Mouse (Mus musculus) layer of hippocampus, postnatal 36 days (tissue): ENCODE measurements around the gene Ndufab1. TPM values are rescaled to one million over a fixed set of nuclear protein-coding genes. Genes with fewer than 3 reads are reported as not detected.
"Not testable (repeated sequence)": the region's sequence is repeated elsewhere in the genome, so short reads cannot be mapped to it uniquely, and the experiment has no call there.

Experiments used
- DNase-seq, 2 experiments: peaks; one replicate each; pipeline ENCODE4 v3.0.0; 2022
- total RNA-seq, 2 experiments: library from RNA; stranded (reverse); gene quantifications; 2 replicates each; pipeline ENCODE4 v1.2.3; 2021

Ndufab1 gene
- total RNA-seq = 100 to 1,000 TPM; 290 to 336 TPM

DNA sequence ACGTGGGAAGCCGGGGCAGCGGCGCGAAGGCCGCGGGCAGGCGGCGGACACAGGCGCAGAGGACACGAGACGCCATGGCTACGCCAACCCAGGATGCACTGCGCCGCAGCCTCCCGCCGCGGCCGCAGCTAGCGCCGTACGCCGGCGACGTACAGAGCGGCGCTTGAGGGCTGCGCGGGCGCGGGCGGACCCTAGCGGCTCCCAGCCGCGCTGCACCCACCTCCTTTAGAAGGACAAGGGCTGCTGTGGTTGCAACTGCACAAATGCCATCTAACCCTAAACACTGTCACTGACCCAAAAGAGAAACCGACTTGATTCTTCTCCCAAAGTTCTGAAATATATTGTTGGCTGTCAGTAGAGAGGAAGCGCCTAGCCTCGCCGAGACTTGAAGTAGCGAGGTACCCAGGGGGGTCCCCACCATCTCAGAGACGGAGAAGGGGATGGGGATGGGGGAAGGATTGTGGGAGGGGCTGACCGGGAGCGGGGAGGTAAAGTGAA is at the start of gene Ndufab1:
Gene Ndufab1 (minus strand): TSS at position 140 of the 498 bp plus-strand sequence.
- DNase-seq = peak; percentile 84 to 85

DNA sequence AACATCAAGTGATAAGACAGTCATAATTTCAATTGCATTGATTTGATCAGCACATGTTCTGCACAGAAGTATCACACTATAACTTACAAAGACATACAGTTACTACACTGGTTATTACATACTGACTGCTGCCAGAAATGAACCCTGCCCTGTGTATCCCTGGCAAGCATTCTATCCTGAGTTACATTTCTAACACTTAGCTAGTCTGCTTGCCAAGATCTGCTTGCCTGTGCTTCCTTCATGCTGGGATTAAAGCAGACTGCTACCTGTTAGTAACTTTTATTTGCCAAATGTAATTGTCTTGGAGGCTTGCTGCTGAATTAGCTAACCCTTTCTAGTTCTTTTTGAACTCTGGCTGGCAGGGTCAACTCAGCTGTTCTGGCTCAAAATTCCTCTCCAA is 39.3 kb upstream of the Ndufab1 start:
- no peak for DNase-seq

DNA sequence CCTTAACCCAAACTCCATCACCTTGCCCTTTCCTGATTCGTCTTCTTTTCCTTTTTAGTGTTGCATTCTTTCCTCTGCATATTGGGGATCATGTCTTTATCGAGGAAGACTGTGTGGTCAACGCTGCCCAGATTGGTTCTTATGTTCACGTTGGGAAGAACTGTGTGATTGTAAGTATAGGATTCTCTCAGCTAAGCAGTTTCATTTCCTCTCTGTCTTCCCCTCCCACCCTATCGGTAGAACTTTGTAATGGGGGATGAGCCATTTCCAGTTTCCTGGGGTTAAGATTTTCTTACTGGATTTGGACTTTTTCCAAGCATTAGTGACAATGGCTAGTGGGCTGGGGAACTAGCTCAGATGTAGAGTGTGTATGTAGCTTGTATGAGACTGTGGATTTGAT is 36.5 kb upstream of the Ndufab1 start:
- no peak for DNase-seq

DNA sequence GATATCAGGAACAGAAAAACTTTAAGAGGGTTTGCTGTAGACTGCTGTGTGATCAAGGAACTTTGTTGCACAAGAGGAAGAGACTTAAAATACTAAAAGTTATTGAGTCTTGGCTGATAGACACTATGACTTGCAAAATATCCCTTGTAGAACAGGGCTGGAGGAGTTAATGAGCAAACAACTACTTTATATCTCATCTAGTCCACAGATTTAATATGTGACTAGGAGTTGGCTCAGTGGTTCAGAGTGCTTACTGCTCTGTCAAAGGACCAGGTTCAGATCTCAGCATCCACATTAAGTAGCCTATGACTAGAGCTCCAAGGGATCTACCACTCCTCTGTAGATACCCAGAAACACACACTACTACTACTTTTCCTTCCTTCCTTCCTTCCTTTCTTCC is 35.4 kb upstream of the Ndufab1 start:
- DNase-seq = no peak

DNA sequence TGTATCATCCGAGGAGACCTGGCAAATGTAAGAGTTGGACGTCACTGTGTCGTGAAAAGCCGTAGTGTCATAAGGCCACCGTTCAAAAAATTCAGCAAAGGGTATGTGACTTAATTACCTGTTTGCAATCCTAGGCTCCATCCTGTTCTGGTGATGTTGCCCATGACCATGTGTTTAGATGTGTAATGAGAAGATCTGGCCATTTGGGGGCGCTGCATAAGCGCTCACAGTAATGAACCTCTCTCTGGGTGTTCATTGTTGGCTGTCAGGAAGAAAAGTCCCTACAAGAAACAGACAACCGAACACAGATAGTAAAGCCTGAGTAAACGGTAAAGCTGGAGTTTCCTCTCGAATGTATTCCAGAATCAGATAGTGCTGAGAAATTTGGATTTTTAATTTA is 33.4 kb upstream of the Ndufab1 start:
- DNase-seq = no peak

DNA sequence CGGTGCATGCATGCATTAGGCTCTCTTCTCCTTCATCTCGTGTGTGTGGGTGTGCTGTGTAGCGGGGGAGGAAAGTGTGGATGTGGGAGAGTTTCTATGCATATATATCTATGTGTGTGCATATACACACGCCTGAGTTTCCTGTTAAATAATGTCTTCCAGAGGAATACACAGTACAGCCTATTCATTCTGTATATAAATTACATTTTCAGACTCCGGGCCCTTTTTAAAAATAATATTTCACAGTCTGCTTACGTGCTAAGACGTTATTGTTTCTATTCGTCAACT is 31.6 kb upstream of the Ndufab1 start:
- no peak for DNase-seq

DNA sequence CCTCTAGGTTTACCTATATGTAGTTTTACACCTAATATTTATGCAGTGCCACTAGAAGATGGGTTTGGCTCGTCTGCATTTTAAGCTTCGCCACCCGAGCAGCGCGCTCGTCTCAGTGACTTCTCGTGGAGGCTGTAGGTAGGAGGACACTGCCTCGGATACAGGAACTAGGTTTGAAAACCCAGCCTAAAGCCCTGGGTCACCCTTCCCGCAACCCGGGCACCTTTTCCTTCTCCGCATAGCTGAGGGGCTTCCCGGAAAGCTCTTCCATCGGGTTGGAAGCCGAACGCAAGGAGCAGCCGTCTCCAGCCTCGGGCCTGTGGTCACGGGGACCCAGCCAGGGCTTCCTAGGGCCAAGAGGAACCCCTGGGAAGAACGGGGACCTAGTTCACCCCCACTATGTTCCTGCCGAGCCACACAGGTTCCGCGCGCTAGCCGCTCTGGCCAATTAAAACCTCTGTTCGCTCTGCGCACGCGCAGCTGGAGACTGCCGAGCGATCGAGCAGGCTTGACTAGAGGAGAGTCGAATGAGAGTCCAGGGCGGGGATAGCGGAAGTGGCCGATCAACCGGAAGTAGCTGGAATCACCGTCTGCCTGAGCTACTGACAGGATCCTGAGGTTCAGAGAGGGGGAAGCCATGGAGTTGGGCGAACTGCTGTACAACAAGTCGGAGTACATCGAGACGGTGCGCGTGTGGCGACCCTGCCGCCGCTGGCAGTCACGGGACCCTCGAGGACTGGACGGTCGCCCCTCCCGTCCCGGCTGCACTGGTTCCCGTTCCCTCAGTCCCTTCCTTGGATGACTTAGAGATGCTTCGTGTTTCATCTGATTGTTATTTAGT is 31.0 kb upstream of the Ndufab1 start, which contains the start of the genes Palb2 and Dctn5:
Gene Palb2 (minus strand): TSS at position 489 of the 841 bp plus-strand sequence.
Gene Dctn5 (plus strand): TSS at position 545 of the 841 bp plus-strand sequence.
- DNase-seq = peak; percentile 98 to 99

DNA sequence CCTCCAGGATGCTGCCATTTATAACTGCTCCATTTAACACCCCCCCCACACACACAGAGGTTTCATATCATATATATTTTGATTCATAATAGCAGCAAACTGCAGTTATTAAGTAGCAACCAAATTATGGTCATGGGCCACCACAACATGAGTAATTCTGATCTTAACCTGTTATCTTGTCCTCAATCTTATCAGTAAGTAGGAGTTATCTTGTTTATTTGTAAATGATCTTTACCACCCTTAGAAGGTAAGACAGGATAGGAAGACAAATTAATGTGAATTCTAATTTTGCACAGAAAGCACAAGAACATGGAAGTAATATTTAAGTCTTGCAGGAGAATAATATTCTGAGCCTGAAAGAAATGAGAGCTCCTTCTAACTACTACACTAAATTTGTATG is 30.1 kb upstream of the Ndufab1 start:
- DNase-seq = no peak

DNA sequence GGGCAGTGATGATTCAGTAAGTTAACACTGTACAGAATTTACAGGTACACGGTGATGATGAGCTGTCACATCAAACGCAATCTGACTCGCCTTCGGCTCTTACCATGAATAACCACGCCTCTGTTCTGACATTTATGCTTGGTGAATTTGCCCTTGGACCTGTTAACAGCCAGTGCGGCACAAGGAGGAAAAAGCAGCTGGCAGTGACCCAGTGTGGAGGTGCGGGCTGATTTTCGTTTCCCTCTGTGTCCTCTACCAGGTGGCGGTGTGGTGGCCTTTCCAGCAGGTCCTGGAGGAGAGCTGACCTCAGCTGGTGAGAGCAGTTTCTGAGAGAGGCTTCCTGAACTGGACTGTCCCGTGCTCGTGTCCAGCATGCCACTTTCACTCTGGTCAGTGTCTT is 25.3 kb upstream of the Ndufab1 start:
- DNase-seq = no peak

DNA sequence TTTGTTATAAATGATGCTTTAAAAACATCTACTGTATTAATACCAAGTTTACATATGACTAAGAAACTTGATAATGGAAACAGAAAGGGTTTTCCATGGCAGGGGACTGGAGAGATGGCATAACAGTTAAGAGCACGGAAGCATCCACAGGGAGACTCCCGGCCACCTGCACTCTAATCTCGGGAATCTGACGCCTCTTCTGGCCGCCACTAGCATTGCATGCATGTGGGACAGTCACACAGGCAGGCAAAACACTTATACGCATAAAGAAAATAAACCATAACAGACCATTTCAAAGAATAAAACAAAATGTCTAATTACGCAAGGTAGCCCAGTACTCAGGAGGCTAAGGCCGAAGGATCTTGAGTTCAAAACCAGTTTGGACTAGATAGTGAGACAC is 23.9 kb upstream of the Ndufab1 start:
- no peak for DNase-seq

DNA sequence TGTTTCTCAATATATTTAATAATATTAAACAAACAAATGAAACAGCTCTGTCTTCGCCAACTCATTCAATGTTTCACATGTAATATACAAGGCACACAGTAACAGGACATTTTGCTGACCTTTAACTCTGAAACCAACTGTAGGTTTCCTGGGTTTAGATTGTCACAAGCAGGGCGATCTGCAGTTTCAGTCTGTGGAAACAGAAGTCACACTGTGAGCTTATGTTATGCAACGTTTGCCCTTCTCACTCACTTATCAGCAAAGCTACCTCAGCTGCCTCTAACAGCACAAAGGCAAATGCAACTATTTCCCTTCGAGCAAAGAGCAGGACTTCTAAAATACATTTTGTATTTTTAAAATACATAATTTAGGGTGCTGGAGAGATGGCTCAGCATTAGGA is 21.8 kb upstream of the Ndufab1 start:
- DNase-seq = no peak

DNA sequence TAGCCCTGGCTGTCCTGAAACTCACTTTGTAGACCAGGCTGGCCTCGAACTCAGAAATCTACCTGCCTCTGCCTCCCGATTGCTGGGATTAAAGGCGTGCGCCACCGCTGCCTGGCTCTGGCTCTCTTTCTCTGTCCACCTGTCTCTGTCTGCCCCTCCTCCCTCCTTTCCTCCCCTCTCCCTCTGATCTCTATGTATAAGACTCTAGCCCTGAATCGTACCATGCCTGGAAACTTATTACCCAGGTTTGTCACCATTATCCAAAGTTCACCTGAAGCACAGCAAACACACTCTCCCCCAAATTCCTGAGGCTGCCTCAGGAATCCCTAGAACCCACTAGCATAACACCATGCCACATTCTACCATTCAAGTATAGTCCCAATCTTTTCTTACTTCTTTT is 6.5 kb upstream of the Ndufab1 start:
- no peak for DNase-seq

DNA sequence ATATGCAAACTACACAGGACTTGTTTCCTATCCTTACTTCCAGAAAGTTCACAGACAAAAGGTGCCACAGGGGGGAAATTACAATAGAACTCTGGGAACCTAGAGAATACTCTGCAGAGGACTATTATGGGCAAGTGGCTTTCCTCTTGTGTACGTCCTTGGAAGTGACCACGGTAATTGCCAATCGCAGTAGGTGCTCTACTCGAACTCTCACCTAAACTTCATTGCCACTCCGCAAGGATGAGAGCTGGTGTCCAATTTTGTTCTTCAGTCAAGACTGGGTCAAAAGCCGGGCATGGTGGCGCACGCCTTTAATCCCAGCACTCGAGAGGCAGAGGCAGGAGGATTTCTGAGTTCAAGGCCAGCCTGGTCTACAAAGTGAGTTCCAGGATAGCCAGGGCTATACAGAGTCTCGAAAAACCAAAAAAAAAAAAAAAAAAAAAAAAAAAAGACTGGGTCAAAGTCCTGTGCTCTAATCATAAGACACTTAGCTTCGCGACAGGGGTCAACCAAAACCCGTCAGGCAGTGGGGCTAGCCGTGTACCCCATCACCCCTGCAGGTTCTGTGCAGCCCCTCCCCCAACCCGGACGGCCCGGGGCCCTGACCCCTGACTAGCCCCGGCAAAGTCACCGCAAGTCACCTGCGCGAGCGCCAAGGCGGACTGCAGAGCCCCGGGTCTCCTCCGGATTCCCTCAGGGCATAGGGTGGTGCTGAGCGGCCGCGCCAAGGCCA is 506 bp downstream of the Ndufab1 start:
- DNase-seq = not testable (repeated sequence)

DNA sequence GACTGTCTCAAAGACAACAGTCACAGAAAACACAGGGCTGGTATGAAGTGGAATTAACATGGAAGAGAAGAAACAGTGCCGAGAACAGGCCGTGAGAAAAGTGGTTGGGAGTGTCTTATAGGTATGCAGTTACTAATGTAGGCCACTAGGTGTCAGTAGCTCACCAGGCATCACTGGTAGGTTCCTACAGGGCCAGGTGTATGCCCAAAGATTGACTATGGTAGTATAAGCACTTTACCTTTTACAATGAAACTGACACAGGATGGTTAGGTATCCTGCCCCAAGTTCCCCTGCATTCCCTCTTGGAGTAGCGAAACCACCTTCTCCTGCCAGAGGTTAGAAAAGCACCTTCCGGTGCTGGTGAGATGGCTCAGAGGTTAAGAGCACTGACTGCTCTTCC is 2.5 kb downstream of the Ndufab1 start:
- peak in 1 of 2 experiments; percentile 27 for DNase-seq

DNA sequence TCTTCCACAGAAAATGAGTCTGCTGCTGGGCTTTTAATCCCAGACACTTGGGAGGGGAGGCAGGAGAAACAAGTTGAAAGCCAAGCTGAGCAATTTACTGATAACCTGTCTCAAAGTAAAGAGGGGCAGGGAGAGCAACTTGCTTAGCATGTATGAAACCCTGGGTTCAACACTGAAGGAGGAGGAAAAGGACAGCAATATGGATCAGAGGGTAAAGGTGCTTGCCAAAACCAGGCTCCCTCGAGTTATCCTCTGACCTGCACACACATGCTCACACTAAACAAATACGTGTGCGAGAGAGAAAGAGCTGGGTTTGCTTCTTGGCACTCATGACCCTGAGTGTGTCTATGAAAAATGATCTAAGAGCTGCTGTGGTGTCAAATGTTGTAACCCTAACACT is 3.7 kb downstream of the Ndufab1 start:
- DNase-seq = no peak

DNA sequence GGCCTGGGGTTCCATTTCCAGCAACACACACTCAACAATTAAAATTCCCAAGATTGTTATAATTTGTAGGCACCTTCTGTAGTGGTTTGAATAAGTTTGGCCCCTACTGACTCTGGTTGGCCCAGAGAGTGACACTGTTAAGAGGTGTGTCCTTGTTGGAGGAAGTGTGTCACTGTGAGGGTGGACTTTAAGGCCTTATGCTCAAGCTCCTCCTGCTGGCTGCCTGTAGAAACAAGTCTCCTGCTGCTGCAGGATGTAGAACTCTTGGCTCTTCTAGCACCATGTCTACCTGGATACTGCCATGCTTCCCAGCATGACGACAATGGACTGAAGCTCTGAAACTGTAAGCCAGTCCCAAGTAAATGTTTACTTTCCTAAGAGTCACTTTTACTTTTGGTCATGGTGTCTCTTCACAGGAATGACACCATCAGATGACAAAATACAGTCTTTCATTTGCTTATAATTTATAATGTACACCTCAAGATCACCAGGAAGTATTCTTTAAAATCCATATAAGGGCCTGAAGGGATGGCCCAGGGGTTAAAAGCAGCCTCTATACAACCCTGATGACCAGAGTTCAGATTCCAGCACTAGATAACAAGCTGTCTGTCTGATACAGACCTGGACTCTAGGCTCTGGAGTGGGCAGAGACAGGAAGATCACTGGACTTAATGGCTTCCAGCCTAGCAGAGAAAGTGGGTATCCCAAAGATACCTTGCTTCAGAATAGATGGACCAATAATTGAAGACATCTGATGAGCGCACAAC is 6.9 kb downstream of the Ndufab1 start:
- DNase-seq = no peak

DNA sequence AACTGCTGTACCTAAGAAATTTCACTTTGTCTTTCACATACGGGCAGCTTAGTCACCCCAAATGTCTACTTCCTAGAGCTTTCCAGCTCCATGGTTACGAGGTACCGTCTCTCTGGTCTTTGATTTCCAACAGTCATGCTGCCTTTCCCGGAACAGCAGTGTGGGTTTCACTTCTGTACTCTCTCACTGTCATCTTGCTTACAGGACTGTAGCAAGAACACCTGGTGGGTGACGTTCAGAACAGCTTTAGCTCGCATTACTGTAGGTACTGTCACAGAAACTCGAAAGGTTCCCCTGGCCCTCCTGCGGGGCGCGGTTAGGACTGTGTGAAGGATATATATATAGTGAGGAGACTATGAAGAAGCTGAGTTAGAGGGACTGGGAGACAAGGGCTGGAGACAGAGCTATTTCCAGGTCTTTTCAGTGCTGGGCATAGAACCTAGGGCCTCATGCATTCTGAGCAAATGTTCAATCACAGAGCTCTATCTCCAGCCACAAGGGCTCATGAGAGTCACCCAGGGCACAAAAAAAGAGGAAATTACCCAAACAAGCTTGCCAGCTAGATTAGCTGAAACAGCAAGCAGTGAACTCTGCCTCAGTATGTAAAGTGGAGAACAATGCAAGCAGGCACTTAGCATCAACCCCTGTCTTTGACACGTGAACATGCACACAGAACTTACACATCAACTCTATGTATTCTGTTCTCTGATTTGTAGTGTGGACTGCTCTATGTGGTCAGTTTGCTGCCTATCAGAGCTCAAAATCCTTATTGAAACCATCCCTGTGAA is 14.3 kb downstream of the Ndufab1 start:
- DNase-seq = no peak

DNA sequence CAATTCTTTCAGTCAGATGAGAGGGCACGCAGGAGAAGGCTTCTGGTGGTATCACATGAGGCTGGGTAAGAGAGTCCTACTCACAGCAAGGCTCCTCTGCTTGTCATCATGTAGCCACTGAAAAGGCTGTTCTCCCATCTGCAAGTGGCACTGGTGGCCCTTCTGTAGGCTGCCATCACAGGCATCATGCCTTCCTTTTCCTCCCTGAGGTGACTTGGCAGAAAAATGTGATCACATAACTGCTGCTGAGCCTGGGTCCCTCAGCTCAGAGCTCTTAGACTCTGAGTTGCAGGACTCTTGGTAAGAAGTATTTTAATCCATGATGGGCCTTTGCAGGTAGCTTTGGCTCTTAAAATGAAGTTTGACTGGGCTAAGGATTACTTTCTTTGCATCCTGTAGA is 20.6 kb downstream of the Ndufab1 start:
- no peak for DNase-seq

DNA sequence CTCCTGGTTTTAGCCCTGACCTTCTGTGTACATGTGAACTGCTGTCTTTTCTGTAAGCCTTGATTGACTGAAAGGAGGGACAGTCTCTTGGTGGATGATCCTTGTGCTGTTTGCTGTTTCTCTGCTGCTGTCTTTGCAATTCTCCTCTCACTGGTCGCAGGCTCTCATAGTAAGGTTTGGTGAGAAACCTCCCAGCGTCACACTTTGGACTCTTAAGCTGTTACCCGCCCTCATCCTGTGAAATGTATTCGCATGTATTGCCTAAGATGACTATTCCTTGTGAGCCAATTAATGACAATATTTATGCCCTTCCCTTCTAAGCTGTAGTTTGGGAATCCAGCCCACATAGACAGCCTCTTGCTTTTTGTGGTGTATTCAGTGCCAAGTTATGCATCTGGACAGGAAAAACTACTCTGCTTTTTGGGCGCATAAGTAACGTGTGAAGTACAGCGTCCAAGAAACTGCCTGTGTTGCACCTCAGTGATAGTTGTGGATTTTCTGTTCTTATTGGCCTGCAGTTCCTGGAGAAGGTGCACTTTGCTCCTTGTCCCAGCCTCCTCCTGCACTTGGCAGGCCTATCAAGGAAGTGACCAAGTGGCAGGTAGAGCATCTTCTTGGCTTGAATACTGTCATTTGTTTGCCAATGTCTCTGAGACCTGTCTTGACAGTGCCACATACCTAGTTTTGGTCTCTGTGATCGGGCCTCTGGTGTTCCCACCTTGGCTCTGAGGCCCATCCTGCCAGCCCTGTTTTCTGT is 21.7 kb downstream of the Ndufab1 start:
- no peak for DNase-seq

DNA sequence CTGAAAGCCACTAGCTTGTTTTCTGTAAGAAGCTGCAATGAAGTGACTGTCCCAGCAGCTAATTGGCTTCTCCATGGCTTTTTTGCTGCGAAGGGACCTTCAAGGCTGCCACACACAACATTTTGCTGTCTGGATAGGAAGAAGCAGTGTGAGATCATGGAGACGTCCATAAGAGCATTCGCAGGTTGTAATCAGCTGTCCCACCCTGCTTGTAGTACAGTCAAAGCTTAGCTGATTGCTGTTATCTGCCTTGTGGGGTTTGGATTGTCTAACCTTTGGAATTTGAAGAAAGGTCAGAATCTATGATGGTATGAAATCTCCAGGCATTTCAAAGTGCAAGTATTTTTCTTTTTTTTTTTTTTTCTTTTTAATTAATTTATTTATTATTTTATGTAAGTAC is 27.3 kb downstream of the Ndufab1 start:
- DNase-seq = no peak
